Mouse (Mus musculus) heart, adult 2 months (tissue): Measurements from ENCODE around the gene H3f3b. TPM values are rescaled to one million over a fixed set of nuclear protein-coding genes. Genes with fewer than 3 reads are reported as not detected.

Source experiments
- DNase-seq, 2 experiments: peaks; one replicate each; pipeline ENCODE4 v3.0.0; 2021
- H3K27ac ChIP-seq: fragments of 200-600 bp; 2 replicates; pipeline ENCODE4 v1.8.1; 2022
- H3K27me3 ChIP-seq: fragments of 200-500 bp; 2 replicates; pipeline ENCODE4 v1.6.1; 2012; ENCODE audit warnings: mild to moderate bottlenecking, low read length, inconsistent platforms, mixed read lengths; ENCODE audit not compliant: control insufficient read depth, insufficient read depth
- H3K36me3 ChIP-seq: fragments of 200-500 bp; 2 replicates; pipeline ENCODE4 v1.6.1; 2012; ENCODE audit warnings: low read length, inconsistent platforms; ENCODE audit not compliant: control insufficient read depth, insufficient read depth
- H3K4me1 ChIP-seq: fragments of 200-500 bp; 2 replicates; pipeline ENCODE4 v1.6.1; 2011; ENCODE audit warnings: low read length; ENCODE audit not compliant: control insufficient read depth, insufficient read depth
- H3K4me3 ChIP-seq: fragments of 200-600 bp; 2 replicates; pipeline ENCODE4 v1.8.1; 2022
- H3K79me2 ChIP-seq: fragments of 200-500 bp; replicated peaks from 2 replicates; pipeline ENCODE4 v1.6.1; 2012; ENCODE audit warnings: mild to moderate bottlenecking, inconsistent platforms, low read length, moderate library complexity, mixed read lengths; ENCODE audit not compliant: control insufficient read depth, insufficient read depth
- H3K9ac ChIP-seq: fragments of 200-500 bp; 2 replicates; pipeline ENCODE4 v1.6.1; 2012; ENCODE audit warnings: low read depth, mild to moderate bottlenecking, control low read depth, inconsistent platforms, low read length, mixed read lengths
- CTCF ChIP-seq: fragments of 200-600 bp; IDR thresholded peaks from 2 replicates; pipeline ENCODE4 v1.8.1; 2022; ENCODE audit warnings: antibody characterized with exemption, mild to moderate bottlenecking, moderate library complexity
- EP300 ChIP-seq: fragments of 200-500 bp; IDR thresholded peaks from 2 replicates; pipeline ENCODE4 v1.6.1; 2011; ENCODE audit warnings: low read depth, low read length, control low read depth; ENCODE audit not compliant: insufficient read depth
- POLR2A ChIP-seq: fragments of 200-500 bp; IDR thresholded peaks from 2 replicates; pipeline ENCODE4 v1.6.1; 2011; ENCODE audit warnings: mild to moderate bottlenecking, low read depth, low read length, control low read depth; ENCODE audit not compliant: insufficient read depth
- WGBS: fragments of 180-500 bp; shearing (Covaris S2); methylation state at CpG from one replicate; pipeline ENCODE4 v1.1.7; 2018; 5-methylcytosine and 5-hydroxymethylcytosine counted together
- intact Hi-C: fragments of 180-260 bp; cut with DNase I; formaldehyde crosslinking; loops from one replicate; pipeline ENCODE4 v1.15.1; 2025
- polyA plus RNA-seq: library from polyadenylated mRNA; depleted of rRNA; stranded (reverse); fragments of >200 nt; gene quantifications from 2 replicates; pipeline ENCODE4 v1.2.3, GENCODE M21; 2012
- total RNA-seq, 2 experiments: library from RNA; stranded (reverse); gene quantifications; 2 replicates each; pipeline ENCODE4 v1.2.3; 2021

The H3f3b gene
- total and polyA plus RNA-seq, 3 experiments = 67.5 to 128 (median 105) TPM

DNA sequence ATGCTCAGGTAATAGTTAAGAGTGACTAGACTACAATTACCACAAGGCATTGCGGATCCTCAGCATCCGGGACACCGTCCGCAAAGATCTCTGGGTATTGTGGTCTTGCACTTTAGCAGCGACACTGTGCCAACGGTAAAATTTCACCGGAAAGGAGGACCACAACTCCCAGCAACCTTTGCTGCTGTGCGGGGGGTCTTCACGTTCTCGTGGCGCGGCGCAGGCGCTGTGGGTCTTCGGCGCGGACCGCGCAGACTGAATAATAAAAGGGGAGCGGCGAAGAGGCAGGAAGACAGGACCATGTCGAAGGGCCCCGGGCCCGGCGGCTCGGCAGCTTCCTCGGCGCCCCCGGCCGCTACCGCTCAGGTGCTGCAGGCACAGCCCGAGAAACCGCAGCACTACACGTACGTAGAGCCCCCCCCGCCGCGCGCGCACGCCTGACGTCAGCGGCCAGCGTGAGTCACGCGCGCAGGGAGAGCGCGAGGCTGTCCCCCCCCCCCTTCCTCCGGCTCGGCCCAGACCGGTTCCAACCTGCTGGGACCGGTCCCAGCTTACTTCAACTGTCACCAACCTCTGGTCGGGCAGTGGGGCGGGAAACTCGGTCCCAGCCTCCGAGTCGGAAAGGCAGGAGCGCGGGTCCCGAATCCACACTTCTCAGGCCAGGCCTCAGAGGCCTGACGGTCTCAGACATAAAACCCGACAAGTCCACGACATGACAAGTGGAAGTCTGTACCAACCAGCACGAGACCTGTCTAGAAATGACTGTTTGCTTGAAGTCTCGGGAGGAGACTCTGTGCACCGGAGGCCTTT is 2.5 kb upstream of the H3f3b start, which contains the start of gene Unk:
Gene Unk, plus strand, starts transcription at position 235 of the 810 bp plus-strand sequence.
- intact Hi-C loops = loop anchor here (1.0 kb wide), 1 partner anchor 56 kb away; the partner anchor contains the start of gene Wbp2
- peak; percentile 87 for TF ChIP-seq POLR2A
- TF ChIP-seq CTCF = no peak
- TF ChIP-seq EP300 = peak; percentile 68
- Histone ChIP-seq H3K36me3 (no peaks in the 10 kb centered on the region), H3K4me3 (peak within 1 kb of the TSS; percentile 98), H3K4me1 (peaks cover 11% of the 10 kb centered on the region), H3K9ac (peak within 1 kb of the TSS; percentile 92), H3K27ac (peak within 1 kb of the TSS; percentile 99), H3K79me2 (peaks cover 6% of the 10 kb centered on the region), H3K27me3 (no peaks in the 10 kb centered on the region)
- under 1% methylated on average over 67 of the region's 67 CpGs for WGBS
- DNase-seq = peak; percentile 98

DNA sequence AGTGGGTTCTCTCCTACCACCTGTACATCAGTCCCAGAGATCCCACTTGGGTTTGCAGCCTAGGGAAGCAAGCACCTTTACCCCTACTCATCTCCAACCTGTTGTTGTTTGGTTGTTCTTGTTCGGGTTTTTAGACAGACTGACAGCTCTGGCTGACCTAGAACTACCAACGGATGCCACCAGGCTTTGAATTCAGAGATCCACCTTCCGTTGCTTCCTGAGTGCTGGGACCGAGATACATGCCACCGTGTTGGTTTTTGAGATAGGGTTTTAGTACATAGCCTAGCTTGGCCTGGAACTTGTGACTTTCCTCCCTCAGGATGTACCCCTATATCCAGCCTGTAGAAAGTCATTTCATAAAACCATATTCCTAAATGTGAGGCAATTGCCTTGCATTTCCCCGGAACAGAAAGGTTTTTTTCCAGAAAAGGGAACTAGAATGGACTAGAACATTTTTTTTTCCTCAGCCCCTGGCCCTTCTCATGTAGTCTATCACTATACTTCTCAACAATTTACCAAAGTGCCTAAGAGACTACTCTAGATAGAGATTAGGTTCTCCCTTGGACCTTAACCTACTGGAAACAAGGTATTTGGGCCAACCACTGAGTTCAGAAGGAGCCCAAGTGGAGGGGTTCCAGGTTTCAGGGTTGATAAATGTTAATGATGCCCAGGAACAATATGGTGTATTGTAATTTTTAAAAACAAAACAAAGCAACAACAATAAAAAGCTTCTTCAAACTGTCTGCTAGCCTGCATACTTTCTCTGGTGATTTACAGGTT is 1.5 kb upstream of the H3f3b start:
- Histone ChIP-seq H3K9ac (peak overlapping the region; percentile 47), H3K4me3 (peak overlapping the region; percentile 98), H3K27me3 (no peaks in the 10 kb centered on the region), H3K4me1 (peaks cover 11% of the 10 kb centered on the region), H3K36me3 (no peaks in the 10 kb centered on the region), H3K79me2 (peaks cover 2% of the 10 kb centered on the region; the same call in 1 of the 2 replicates), H3K27ac (peak overlapping the region; percentile 99)
- 69% methylated on average over 6 of the region's 6 CpGs for WGBS
- TF ChIP-seq EP300 (no peak), CTCF (no peak), POLR2A (no peak)
- DNase-seq = no peak
- intact Hi-C loops = no loop called here

DNA sequence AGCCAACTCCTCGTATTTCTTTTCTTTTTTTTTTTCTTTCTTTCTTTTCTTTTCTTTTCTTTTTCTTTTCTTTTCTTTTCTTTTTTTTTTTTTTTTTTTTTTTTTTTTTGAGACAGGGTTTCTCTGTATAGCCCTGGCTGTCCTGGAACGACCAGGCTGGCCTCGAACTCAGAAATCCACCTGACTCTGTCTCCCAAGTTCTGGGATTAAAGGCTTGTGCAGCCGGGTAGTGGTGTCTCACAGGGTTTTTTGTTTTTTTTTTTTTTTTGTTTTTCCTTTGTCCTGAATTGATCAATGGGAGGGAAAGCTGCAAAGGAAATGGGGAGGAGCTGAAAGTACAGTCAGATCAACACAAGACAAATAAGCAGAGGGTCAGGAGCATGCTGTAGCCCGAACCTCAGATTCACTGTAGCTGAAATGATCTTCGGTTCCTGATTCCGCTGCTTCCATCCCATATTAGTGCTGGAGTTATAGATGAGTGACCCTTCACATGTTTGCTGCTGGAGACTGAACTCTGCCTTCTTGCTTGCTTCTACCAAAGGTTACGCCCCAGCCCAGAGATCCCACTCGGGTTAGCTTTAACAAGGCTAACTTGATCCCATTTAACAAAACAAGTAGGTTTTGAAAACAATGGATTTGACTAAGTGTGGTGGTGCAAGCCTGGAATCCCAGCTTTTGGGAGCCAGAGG is 559 bp upstream of the H3f3b start:
- 59% methylated on average over 9 of the region's 9 CpGs for WGBS
- Histone ChIP-seq H3K79me2 (peaks cover under 1% of the 10 kb centered on the region; the same call in 1 of the 2 replicates), H3K27me3 (no peaks in the 10 kb centered on the region), H3K36me3 (no peaks in the 10 kb centered on the region), H3K9ac (no peak overlapping the region), H3K27ac (peak overlapping the region; percentile 39), H3K4me3 (no peak overlapping the region), H3K4me1 (peaks cover 11% of the 10 kb centered on the region)
- TF ChIP-seq CTCF = no peak
- TF ChIP-seq EP300 = no peak
- no peak for TF ChIP-seq POLR2A
- intact Hi-C loops = no loop called here
- DNase-seq = no peak

DNA sequence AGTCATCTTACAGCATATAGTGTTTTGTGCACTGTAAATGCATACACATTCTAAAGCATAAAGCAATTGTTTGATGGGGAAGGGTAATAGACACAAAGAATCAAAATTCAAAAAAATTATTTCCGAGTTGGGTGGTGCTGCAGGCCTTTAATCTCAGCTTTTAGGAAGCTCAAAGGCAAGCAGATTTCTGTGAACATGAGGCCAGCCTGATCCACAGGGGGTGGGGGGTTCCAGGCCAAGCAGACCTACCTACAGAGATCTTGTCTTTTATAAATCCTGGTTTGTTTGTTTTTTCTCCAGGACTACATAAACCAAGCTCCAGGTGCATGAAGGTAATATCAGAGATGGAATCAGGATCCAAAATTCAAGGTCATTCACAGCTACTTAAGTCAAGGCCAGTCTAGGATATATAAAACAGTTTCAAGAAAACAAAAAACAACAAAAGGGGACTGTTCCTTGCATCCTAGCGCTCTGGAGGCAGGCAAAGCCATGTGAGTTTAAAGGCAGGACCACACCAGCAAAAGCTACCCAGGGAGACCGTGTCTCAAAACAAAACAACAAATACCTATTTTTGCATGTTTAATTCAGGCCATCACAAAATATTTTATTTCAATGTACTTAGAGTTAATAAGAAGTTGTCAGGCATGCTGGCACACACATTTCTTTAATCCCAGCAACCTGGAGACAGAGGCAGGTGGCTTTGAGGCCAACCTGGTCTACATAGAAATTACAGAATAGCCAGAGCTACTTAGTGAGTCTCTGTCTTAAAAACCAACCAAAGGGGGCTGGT is 2.5 kb downstream of the H3f3b start:
- intact Hi-C loops = no loop called here
- no peak for DNase-seq
- Histone ChIP-seq H3K4me3 (no peak overlapping the region), H3K27ac (peak overlapping the region; percentile 23; the same call in 1 of the 2 replicates), H3K36me3 (peaks cover 15% of the 10 kb centered on the region), H3K9ac (no peak overlapping the region), H3K79me2 (no peaks in the 10 kb centered on the region), H3K27me3 (no peaks in the 10 kb centered on the region), H3K4me1 (peaks cover 5% of the 10 kb centered on the region)
- TF ChIP-seq CTCF (no peak), POLR2A (no peak), EP300 (no peak)
- 91% methylated on average over 3 of the region's 3 CpGs for WGBS

DNA sequence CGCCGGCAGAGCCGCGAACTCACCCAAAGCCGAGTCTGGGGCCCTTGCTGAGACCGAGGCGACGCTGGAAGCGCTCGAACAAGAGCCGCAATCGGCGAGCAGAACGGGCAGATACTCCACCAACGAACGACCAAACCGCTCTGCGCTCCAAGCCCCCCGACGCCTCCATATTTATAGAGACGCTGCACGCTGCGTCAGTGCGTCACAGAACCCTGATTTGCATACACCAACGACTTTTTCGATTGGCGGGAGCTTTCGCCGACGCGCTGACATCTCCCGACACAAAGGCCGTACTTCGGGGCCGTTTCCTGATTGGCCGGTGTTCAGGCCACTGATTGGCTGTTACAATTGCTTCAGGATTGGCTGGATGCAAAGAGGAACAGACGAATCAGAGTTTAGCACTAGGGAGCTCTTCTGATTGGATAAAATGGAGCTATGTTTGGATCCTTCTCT is 3.4 kb downstream of the H3f3b start:
- Histone ChIP-seq H3K36me3 (peaks cover 15% of the 10 kb centered on the region), H3K79me2 (no peaks in the 10 kb centered on the region), H3K27me3 (no peaks in the 10 kb centered on the region), H3K27ac (peak overlapping the region; percentile 99), H3K4me1 (peaks cover 4% of the 10 kb centered on the region), H3K9ac (peak overlapping the region; percentile 96), H3K4me3 (peak overlapping the region; percentile 90)
- under 1% methylated on average over 37 of the region's 37 CpGs for WGBS
- intact Hi-C loops = no loop called here
- TF ChIP-seq POLR2A (peak; percentile 100), CTCF (no peak), EP300 (peak; percentile 86; the same call in 1 of the 2 replicates)
- peak; percentile 92 to 97 for DNase-seq
